Mouse (Mus musculus) MEL (cell line): ENCODE results near the gene Hlcs.

Experiments used
- BHLHE40 ChIP-seq: IDR thresholded peaks from 2 replicates; pipeline ENCODE4 v1.6.1; 2012; ENCODE audit warnings: low read depth, mild to moderate bottlenecking, inconsistent platforms, low read length, improper control_type of control experiment, borderline replicate concordance
- CHD2 ChIP-seq: IDR thresholded peaks from 2 replicates; pipeline ENCODE4 v1.6.1; 2011; ENCODE audit warnings: low read length, improper control_type of control experiment
- CTCF ChIP-seq, 3 experiments: IDR thresholded peaks in 2 of 3; conservative IDR thresholded peaks in 1 of 3; 2 replicates each; pipeline ENCODE4 v1.5.1; 2011 to 2012; ENCODE audit warnings: low read length in 3 of 3, low read depth in 2 of 3, mild to moderate bottlenecking in 2 of 3, improper control_type of control experiment in 1 of 3, inconsistent platforms in 1 of 3, mixed read lengths in 1 of 3, moderate library complexity in 1 of 3; ENCODE audit not compliant: control insufficient read depth in 1 of 3, insufficient read depth in 1 of 3, poor library complexity in 1 of 3, severe bottlenecking in 1 of 3
- EP300 ChIP-seq, 2 experiments: IDR thresholded peaks; 2 replicates each; pipeline ENCODE4 v1.6.1; 2011; ENCODE audit warnings: improper control_type of control experiment in 2 of 2, low read length in 2 of 2, low read depth in 1 of 2, mild to moderate bottlenecking in 1 of 2
- MAX ChIP-seq: IDR thresholded peaks from 2 replicates; pipeline ENCODE4 v1.6.1; 2011; ENCODE audit warnings: low read length, improper control_type of control experiment
- POLR2A ChIP-seq, 2 experiments: IDR thresholded peaks; 2 replicates each; pipeline ENCODE4 v1.6.1; 2011 to 2012; ENCODE audit warnings: low read length in 2 of 2, mild to moderate bottlenecking in 2 of 2, control low read depth in 1 of 2, improper control_type of control experiment in 1 of 2, low read depth in 1 of 2, moderate library complexity in 1 of 2; ENCODE audit not compliant: control insufficient read depth in 1 of 2, insufficient read depth in 1 of 2, poor library complexity in 1 of 2
- SIN3A ChIP-seq: IDR thresholded peaks from 2 replicates; pipeline ENCODE4 v1.6.1; 2012; ENCODE audit warnings: low read length, improper control_type of control experiment, inconsistent platforms
- UBTF ChIP-seq: IDR thresholded peaks from 2 replicates; pipeline ENCODE4 v1.6.1; 2012; ENCODE audit warnings: low read depth, mild to moderate bottlenecking, inconsistent platforms, low read length, improper control_type of control experiment, moderate library complexity, borderline replicate concordance; ENCODE audit not compliant: insufficient read depth

DNA sequence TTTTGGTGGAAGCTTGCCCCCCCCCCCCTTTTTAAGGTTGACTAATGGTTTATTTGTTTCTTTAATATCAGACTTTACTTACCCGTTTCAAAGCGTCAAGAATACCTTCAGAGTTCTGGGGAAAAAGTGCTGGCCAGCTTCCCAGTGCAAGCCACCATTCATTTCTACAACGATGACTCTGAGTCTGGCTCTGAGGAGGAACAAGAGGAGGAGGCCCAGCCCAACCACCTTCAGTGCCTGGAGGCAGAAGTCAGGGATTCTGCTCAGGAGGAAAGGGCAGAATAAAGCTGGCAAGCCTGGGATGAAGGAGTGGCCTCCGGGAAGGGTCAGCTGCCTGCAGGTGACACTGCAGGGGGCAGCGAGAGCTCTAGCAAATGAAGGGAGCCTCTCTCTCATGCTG, 22.3 kb upstream of the Hlcs start:
- TF ChIP-seq POLR2A (IDR thresholded peaks at IDR 0.05; ENCODE audit: control insufficient read depth in 1 of 2, insufficient read depth in 1 of 2, low read depth in 1 of 2, low read length in 2 of 2, poor library complexity in 1 of 2) (no peak), UBTF (no peak), EP300 (IDR thresholded peaks at IDR 0.05; ENCODE audit: low read depth in 1 of 2, low read length in 2 of 2) (no peak), CTCF (IDR thresholded peaks at IDR 0.05 in 2 of 3, conservative IDR thresholded peaks at IDR 0.05 in 1 of 3; ENCODE audit: control insufficient read depth in 1 of 3, insufficient read depth in 1 of 3, low read depth in 2 of 3, low read length in 3 of 3, poor library complexity in 1 of 3, severe bottlenecking in 1 of 3) (no peak), BHLHE40 (no peak), MAX (no peak), SIN3A (no peak), CHD2 (no peak)
